Mouse (Mus musculus): ENCODE data around the gene Edem1. TPM values are rescaled to one million over a fixed set of nuclear protein-coding genes. Genes with fewer than 3 reads are reported as not detected.

Gene Edem1
- polyA plus RNA-seq, 1 experiment from 2014 or later, result 6.8 TPM

DNA sequence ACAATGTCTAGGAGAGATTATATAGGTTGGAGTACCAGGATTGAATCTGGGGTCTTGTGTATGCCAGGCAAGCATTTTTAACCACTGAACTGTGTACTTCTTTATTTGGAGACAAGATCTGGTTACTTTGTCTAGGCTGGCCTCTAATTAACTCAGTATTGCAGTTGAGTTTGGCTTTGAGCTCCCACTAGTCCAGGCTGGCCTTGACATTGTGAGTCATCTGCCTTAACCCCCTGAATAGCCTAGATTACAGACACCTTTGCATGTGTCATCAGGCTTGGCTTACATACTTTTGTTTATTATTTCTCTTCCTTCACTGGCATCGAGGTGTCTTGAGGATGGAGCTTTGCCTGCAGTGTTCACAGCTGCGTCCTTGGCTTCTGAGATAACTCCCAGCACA, 70.8 kb downstream of the Edem1 start:
- H3K4me3 ChIP-seq (replicated peaks; ENCODE audit: low read length), result no peak overlapping the region
- H3K27ac ChIP-seq (ENCODE audit: low read length), result no peak overlapping the region
- no peaks in the 10 kb centered on the region for H3K4me1 ChIP-seq (replicated peaks; ENCODE audit: control insufficient read depth, insufficient read depth, low read length)
- 84% methylated on average over 2 of the region's 2 CpGs for WGBS
- H3K27me3 ChIP-seq (replicated peaks; ENCODE audit: control insufficient read depth, insufficient read depth, low read length), result no peaks in the 10 kb centered on the region
- H3K4me2 ChIP-seq (ENCODE audit: low read length), result no peak overlapping the region
- H3K9me3 ChIP-seq (ENCODE audit: control insufficient read depth, low read length), result no peaks in the 10 kb centered on the region
- no peaks in the 10 kb centered on the region for H3K36me3 ChIP-seq (ENCODE audit: control insufficient read depth, insufficient read depth)
- no peak overlapping the region for H3K9ac ChIP-seq (replicated peaks; ENCODE audit: low read depth, low read length)
- ATAC-seq, result no peak

DNA sequence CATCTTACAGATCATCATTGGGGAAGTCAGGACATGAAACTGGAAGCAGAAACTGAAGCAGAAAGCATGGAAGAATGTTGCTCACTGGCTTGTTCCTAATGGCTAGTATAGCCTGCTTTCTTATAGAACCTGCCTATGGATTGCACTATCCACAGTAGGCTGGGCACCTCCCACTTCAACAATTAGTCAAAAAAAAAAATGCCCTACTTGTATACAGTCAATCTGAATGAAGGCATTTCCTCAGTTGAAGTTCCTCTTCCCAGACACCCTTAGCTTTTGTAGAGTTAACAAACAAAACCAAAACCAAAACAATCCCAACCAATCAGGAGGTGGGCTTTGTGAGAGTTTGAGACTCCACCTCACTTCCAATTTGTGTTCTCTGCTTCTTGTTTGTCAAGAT, 73.7 kb downstream of the Edem1 start:
- H3K27me3 ChIP-seq (replicated peaks; ENCODE audit: control insufficient read depth, insufficient read depth, low read length), result no peaks in the 10 kb centered on the region
- H3K4me2 ChIP-seq (ENCODE audit: low read length), result no peak overlapping the region
- H3K9ac ChIP-seq (replicated peaks; ENCODE audit: low read depth, low read length), result no peak overlapping the region
- H3K9me3 ChIP-seq (ENCODE audit: control insufficient read depth, low read length), result no peaks in the 10 kb centered on the region
- ATAC-seq, result no peak
- no peaks in the 10 kb centered on the region for H3K4me1 ChIP-seq (replicated peaks; ENCODE audit: control insufficient read depth, insufficient read depth, low read length)
- H3K36me3 ChIP-seq (ENCODE audit: control insufficient read depth, insufficient read depth), result no peaks in the 10 kb centered on the region
- no peak overlapping the region for H3K4me3 ChIP-seq (replicated peaks; ENCODE audit: low read length)
- H3K27ac ChIP-seq (ENCODE audit: low read length), result no peak overlapping the region

DNA sequence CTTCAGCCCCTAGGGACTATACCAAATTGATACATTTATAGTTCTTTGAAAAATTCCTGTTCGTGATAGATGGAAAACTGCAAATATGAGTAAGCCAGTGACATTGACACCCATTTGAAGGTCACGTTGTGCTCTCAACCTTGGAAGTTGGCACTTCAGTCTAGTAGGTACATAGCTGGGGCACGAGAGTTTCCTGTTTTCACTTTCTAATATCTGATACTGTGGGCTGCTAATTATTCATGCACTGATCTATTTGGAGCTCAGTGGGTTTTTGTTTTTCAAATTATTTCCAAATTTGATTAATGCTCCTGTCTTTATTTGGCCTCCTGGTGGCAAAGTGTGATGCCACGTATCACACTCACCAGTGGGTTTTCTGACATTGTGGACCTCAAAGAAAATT, 74.8 kb downstream of the Edem1 start:
- H3K36me3 ChIP-seq (ENCODE audit: control insufficient read depth, insufficient read depth), result no peaks in the 10 kb centered on the region
- no peak overlapping the region for H3K9ac ChIP-seq (replicated peaks; ENCODE audit: low read depth, low read length)
- H3K27ac ChIP-seq (ENCODE audit: low read length), result no peak overlapping the region
- WGBS, result 84% methylated on average over 4 of the region's 4 CpGs
- no peaks in the 10 kb centered on the region for H3K4me1 ChIP-seq (replicated peaks; ENCODE audit: control insufficient read depth, insufficient read depth, low read length)
- no peak overlapping the region for H3K4me3 ChIP-seq (replicated peaks; ENCODE audit: low read length)
- H3K27me3 ChIP-seq (replicated peaks; ENCODE audit: control insufficient read depth, insufficient read depth, low read length), result no peaks in the 10 kb centered on the region
- H3K9me3 ChIP-seq (ENCODE audit: control insufficient read depth, low read length), result no peaks in the 10 kb centered on the region
- ATAC-seq, result no peak
- H3K4me2 ChIP-seq (ENCODE audit: low read length), result no peak overlapping the region

DNA sequence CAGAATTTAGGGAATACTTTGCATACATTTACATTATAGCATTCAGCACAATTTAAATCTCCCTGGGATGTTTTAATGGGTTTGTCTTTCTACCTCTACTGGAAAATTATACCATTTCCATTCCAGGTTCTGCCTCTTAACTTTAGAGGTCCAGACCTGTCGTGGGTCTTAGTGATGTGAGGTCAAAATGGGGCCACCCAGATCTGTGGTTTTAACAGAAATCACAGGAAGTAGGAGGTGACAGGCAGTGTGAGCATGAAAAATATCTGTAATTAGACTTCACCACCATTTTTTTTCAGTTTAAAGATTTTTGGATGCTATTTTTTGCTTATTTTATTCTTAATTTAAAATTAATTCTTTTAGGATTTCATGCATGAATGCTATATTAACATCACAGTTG, 78.1 kb downstream of the Edem1 start:
- Histone ChIP-seq H3K36me3 (ENCODE audit: control insufficient read depth, insufficient read depth) (no peaks in the 10 kb centered on the region), H3K27ac (ENCODE audit: low read length) (no peak overlapping the region), H3K4me2 (ENCODE audit: low read length) (no peak overlapping the region), H3K27me3 (replicated peaks; ENCODE audit: control insufficient read depth, insufficient read depth, low read length) (no peaks in the 10 kb centered on the region), H3K9ac (replicated peaks; ENCODE audit: low read depth, low read length) (no peak overlapping the region), H3K4me1 (replicated peaks; ENCODE audit: control insufficient read depth, insufficient read depth, low read length) (no peaks in the 10 kb centered on the region), H3K9me3 (ENCODE audit: control insufficient read depth, low read length) (no peaks in the 10 kb centered on the region), H3K4me3 (replicated peaks; ENCODE audit: low read length) (no peak overlapping the region)
- no peak for ATAC-seq
- 68% methylated on average over 1 of the region's 1 CpGs for WGBS

Other genes starting within 250 kb of the Edem1 start
- 6.5 and 7.9 TPM in 2 replicates for gene Bhlhe40, start 168.0 kb upstream of the Edem1 start, polyA plus RNA-seq (2015; fragmentation: Nextera tagmentation; extraction: Ambion mirVana)
- gene Arl8b, start 45.5 kb upstream of the Edem1 start, polyA plus RNA-seq (2015; fragmentation: Nextera tagmentation; extraction: Ambion mirVana), result 104 and 110 TPM in 2 replicates

Data from forebrain, embryonic 16.5 days (tissue).